Mouse (Mus musculus): ENCODE data around the gene Dennd5b.

Gene Dennd5b

DNA sequence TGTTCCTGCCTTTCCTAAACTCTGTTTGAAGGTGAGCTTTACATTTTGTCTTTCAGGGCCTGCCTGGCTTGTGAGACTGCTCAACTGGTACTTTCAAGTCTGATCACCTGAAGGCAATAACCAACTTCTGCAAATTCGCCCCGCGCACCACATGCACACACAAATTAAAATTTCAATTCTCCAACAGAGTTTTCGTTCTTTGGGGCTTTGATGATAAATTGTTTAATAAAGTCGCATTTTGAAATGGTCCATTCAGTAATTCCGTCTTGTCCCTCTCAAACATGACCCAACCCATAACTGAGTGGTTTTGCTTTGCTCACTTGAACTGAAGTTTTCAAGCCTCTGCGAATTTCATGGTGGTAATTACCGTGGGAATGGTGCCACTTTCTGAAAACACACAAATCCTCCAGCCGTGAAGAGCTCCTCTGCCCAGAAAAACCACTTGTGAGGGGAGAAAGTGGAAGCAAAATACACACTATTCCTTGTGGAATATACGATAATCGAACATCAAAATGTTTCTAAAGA is 154.5 kb downstream of the Dennd5b start:
- no peak for DNase-seq (ENCODE audit: low spot score in 2 of 2)

- DNase-seq (ENCODE audit: low spot score in 2 of 2) = peak; percentile 99 to 100
Observed at GRCm38 (mm10) chr6:148946409-148946742, 155.1 kb downstream of the Dennd5b start, which contains the start of gene Sinhcaf. Sinhcaf (minus strand) TSS chr6:148946467.

DNA sequence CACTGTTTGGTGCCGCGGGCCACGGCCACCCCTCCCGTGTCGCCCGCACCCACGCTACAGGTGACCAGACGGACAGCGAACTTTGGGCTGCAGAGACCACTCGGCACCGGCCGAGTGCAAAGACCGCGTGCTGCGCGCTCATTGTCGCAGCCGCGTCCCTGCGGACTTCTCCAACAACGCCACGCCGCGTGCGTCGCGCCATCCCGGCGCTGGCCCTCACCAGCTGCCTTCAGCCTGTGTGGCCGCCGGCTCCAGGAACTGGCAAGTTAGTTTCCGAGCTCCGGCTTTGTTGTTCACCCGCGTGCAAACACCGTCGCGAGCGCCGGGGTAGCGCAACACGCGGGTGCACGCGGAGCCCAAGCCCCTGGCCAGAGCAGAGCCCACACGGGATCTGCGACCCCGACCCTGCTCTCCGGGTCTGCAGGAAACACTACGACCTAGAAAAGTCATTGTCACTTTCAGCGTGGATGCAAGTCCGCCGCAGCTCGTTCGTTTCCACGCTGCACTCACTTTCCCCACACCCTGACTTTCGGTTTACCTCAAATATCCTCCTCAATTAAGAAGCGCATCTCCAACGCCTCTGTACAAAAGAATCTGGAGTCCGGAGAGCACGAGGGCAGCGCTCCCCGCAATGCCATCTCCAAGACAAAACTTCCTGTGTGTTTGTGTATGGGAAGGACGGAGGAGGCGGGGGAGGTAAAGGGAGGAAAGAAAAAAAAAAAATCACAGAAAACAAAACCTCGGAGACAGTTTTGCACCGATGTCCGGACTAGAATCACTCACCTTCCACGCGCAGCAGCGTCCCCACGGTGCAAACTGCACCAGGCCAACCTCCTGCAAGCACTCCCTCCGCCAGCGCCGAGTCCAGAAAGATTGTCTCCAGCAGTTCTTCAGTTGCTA is 155.7 kb downstream of the Dennd5b start:
- DNase-seq (ENCODE audit: low spot score in 2 of 2) = peak; percentile 26 to 32

DNA sequence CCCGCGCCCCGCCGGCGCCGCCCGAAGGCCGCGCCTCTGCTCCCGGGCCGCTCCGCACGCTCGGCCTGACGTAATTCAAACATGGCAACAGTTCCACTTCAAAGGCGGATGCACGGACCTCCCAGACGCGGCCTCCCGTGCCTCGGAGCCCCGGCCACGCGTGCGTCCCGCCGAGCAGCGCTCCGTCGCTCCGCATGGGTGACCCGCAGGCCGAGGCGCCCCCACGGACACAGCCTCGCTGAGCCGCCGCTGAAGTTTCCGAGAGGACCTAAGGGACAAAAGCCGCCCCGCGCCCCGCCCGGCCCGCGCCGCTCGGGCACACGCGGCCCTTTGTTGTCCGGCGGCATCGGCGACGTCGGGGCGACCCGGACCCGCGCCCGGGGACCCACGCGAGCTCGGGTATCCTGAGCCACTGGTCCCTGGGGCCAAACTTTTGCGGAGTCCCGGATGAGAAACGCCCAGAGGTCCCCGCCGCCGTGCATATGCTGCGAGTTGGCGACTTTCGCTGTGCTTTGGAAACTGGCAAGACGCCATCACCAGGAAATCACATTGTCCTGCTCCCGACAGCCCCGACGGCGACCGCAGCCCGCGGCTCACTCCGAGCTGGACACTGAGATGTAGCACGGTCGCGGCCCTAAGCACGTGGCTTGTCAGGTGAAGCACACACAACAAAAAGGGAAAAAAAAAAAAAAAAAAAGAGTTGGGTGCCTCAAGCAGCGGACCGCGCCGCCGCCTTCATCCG is 156.5 kb downstream of the Dennd5b start:
- peak; percentile 66 to 67 for DNase-seq (ENCODE audit: low spot score in 2 of 2)

- DNase-seq (ENCODE audit: low spot score in 2 of 2) = no peak
Observed at GRCm38 (mm10) chr6:148944344-148944766, 157.1 kb downstream of the Dennd5b start.

DNA sequence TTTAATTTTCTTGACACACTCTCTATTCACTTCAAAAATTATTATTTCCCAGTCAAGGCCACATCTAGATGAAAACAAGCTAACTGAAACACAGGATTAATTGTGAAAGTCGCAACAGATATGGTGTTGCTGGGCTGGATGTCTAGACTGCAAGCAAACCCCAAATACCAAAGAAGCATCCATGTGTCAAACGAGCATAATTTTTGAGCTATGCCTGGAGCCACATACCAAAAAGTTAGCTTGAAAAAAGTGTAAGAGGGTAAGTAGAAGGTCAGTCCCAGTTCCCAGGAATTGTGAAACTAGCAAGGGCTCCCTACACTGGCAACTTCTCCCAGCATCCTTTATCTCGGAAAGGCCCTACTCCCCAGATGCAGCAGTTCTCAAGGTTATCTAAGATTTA is 157.8 kb downstream of the Dennd5b start:
- DNase-seq (ENCODE audit: low spot score in 2 of 2) = no peak

DNA sequence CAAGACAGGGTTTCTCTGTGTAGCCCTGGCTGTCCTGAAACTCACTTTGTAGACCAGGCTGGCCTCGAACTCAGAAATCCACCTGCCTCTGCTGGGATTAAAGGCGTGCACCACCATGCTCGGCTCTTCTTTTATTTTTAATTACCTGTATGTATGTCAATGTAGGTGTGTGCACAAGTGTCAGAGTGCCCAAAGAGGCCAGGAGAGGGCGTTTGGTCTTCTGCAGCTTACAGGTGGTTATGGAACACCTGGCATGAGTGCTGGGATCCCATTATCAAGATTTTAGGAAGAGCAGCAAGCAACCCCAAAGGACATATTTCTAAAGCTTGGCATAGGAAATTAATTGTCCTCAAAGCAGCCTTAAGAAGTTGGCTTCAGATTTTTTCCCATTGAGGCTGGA is 159.1 kb downstream of the Dennd5b start:
- no peak for DNase-seq (ENCODE audit: low spot score in 2 of 2)

GRCm38 (mm10) chr6:148941880-148942279 is 159.6 kb downstream of the Dennd5b start:
- DNase-seq (ENCODE audit: low spot score in 2 of 2) = no peak

DNA sequence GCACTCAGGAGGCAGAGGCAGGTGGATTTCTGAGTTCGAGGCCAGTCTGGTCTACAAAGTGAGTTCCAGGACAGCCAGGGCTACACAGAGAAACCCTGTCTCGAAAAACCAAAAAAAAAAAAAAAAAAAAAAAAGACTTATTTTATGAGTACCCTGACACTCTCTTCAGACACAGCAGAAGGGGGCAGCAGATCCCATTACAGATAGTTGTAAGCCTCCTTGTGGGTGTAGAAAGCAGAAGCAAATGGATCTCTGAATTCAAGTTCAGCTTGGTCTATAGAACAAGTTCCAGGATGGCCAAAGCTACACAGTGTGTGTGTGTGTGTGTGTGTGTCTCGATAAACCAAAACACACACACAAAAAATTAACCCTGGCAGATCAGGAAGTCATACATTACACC is 161.1 kb downstream of the Dennd5b start:
- DNase-seq (ENCODE audit: low spot score in 2 of 2) = peak; percentile 55 to 59

Data from spleen, postnatal 36 days (tissue).